Mouse (Mus musculus) ovary, postnatal 36 days (tissue): ENCODE data around the gene Nt5dc2.

Source experiments
- DNase-seq: peaks from one replicate; pipeline ENCODE4 v3.0.0; 2022; ENCODE audit warnings: low spot score, mixed read lengths

Gene Nt5dc2

DNA sequence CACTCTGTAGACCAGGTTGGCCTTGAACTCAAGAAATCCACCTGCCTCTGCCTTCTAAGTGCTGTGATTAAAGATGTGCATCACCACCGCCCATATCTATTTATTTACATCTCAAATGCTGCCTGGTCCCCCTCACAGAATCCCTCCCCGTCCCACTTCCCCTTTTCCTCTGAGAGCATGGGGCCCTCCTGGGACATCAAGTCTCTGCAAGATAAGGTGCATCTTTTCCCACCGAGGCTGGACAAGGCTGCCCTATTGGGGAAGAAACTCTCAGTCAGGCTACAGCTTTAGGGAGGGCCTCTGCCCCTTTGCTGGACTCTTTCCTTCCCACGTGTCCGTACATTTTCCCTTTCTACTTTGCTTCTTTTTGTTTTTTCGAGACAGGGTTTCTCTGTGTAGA, 38.7 kb downstream of the Nt5dc2 start:
- no peak for DNase-seq

DNA sequence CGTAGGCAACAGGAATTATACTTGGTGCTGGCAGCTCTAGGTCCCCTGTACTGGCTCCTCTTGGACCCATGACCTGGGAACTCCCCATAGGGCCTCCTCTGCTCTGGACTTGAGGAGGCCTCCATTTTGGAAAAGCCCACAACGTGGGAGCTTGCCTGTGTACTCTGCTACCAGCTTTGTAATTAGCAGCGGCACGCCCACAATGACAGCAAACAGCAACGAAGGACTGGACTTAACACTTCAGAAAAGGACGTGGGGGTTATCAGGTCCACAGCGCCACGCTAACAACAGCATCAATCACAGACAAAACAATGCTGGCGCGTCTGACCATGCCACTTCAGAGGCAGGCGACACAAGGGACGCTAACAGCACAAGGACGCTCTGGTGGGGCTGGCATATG, 40.1 kb downstream of the Nt5dc2 start:
- no peak for DNase-seq

DNA sequence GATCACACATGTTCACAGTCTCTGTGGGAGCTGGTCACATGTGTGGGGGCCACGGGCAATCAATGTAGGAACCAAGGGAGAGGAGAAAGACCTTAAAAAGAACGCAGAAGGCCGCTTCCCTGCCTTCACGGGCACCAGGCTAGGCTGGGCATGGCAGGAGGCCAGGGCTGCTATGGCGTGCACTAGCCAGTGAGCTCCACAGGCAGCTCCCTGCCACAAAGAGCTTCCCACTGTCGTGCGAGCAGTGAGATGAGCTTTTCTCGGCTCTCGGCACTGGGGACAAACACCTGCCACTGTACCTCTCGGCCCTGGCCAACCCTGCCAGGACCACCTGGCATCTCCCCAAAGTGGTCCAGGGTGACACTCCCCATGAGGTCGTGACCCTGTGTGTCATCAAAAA, 40.5 kb downstream of the Nt5dc2 start:
- peak; percentile 34 for DNase-seq

DNA sequence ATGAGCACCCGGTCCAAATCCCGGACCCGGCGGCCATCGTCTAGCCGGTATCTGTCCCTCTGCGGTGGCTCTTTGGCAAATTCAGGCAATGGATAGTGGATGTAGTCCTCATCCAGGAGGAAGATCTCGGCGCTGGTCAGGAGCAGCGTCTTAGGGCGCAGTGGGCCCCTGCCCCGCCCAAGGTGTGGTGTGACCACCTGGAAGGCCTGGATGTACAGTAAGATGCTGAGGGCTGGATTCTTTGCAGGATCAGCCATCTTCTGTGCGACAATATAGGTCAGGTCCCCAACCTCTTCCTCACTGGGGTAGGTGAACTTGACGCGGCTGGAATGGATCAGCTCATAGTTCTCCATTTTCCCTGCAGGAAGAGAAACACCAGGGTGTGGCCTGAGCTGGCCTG, 41.0 kb downstream of the Nt5dc2 start:
- DNase-seq: no peak

DNA sequence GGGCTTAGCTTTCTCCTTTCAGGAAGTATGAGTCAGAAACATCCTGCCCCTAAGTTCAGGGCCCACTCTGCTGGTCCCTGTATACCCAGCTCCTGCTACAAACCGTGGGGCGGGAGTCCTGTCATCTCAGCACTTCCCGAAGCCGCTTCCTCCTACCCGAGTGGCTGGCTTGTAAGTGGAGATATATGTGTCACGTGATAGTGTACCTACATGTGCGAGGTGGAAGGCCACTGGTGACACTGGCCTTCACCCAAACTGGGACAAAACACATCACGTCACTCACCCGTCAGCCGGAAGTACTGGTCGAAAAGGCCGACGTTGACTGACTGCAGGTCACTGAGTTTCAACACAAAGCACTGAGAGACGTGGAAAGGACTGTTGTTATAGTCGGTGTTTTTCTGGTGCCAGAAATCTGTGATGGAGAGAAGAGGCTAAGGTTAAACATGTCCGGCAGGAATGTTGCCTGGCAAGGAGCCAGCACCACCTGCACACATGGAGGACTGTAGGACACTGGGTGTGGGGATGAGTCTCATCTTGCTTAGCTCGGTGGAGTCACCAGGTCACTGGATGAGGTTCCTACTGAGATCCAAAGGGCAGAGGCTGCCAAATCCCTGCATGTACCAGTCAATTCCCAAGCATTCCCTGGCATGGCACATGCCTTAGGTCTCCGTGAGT, 42.1 kb downstream of the Nt5dc2 start:
- no peak for DNase-seq

DNA sequence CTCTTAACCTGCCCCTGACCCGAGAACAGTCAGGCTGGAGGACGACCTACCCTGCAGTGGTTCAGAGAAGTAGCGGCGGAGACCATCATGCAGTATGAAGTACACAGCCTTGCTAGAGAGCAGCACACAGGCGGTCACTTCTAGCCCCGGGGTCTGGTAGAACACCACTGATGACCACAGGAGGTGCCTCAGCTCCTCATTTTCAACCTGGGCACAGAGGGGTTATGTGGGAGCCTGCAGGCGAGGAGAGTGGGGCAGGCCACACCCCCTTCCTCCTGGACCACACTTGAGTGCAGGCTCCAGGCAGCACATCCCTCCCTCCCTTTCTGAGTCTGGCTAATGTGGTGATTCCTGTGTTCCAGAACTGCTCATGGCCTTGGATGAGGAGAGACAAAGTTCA, 42.7 kb downstream of the Nt5dc2 start:
- no peak for DNase-seq

DNA sequence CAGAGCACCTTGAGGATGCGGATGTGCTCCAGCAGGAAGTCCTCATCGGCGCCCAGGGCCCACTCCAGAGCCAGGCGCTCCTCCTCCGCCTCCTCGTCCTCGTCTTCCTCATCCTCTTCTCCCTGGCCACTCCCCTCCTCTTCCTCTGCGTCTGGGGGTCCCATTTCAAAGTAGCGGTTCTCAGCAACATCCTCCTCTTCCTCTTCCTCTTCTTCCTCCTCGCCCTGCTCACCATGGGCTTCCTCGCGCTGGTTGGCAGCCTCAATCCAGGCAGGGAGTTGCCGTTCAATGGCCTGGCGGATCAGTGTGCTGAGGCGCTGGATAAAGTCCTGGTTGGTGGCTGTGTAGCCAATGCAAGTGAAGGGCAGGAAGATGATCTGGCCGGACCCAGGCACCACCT, 46.4 kb downstream of the Nt5dc2 start:
- no peak for DNase-seq

DNA sequence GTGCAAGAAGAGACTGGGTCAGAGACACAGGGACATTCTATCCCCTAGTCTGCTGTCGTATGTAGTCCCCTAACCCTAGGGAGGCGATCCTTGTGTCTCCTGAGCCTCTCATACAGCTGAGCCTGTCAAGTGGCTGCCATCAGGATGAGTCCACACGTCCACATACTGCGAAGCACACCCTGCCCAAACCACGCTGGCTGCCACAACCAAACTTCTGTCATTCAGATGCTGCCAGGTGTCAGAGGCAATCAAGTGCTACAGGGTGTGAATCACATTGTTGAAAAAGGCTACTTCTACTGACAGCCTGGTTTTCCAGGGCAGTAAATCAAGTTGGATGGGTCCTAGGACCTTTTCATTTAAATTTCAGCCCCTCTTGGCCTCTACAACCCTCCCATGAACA, 46.9 kb downstream of the Nt5dc2 start:
- no peak for DNase-seq

DNA sequence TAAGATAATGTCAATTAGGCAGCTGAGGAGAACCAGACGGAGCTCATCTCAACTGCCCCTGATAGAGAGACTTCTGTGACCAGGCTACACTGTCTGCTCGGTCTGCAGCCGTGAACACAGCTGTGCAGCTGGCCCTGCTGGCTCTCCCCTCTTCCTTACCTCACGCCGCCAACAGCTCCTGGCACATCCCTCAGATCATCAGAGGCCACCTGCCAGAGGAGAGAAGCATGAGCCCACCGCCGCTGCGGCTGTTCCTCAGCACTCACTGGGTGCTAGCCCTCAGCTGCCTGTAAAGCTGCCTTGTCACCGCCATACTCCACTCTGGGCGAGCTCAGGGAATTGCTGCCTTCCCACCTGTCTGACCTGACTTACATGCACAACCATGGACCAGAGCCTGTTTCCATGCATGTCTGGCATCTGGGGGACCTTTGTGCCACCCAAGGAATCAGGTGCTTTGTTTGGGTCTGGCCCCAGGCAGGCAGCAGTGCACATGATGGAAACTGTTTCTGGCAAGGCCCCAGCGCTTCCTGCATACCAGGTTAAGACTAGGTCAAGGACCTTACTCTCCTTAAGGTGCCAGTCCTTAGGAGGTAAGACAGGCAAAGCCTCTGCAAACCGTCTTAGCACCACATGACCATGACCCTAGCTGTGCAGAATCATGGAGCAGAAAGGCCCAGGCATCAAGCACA, 49.0 kb downstream of the Nt5dc2 start:
- DNase-seq: no peak

DNA sequence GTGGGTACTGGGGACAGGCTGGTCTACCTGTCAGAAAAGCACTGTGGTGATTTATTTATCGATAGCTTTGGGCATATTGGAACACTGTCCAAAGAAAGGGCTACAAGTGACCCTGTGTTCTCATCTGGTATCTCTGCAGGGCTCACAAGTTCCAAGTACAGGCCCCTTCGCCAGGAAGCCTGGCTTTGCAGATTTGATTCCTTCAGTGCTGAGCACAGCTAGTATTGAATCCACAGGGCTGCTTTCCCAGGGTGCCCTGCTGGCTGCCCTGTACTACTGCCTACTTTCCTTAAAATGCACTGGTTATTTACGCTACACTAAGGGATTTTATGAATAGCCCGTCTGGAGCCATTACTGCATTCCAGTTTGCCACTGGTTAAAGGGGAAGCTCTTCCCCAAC, 50.7 kb downstream of the Nt5dc2 start:
- DNase-seq: no peak

DNA sequence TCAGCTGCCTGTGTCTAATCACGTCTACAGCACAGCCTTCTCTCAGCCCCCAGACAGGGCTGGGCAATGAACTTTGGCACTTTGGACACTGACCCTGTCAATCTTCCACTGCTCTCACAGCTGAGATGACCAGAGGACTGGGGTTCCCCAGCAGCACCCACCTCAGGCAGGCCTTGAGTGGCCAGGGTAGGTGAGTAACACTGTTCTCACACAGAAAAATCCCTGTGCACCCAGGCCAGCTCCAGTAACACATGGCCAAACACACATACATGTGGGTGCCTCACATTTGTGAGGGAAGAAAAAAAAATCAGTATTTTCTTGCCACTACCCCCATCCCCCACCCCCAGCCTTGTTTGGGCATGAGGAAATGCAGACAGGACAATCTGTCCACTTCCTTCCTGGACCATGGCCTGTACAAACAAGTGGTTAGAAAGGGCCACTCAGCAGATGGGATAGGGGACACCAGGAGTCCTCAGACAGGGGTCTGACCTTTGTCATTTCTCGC, 52.0 kb downstream of the Nt5dc2 start:
- no peak for DNase-seq

DNA sequence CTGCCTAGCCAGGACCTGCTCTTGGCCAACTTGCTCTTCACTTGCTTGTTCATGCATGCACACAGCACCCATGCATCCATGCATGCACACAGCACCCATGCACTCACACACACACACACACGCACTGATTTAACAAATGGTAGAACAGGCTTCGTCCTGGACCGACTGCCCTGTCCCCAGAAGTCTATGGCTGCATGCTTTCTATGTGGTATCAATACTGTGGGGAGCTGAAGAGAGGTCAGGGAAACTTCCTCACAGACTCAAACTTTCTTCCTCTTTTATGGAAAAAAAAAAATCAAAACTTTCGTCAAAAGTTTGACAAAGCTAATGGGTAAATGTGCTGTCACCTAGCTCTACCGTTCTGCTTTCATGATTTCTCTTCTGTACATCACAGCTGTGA, 52.7 kb downstream of the Nt5dc2 start:
- no peak for DNase-seq

DNA sequence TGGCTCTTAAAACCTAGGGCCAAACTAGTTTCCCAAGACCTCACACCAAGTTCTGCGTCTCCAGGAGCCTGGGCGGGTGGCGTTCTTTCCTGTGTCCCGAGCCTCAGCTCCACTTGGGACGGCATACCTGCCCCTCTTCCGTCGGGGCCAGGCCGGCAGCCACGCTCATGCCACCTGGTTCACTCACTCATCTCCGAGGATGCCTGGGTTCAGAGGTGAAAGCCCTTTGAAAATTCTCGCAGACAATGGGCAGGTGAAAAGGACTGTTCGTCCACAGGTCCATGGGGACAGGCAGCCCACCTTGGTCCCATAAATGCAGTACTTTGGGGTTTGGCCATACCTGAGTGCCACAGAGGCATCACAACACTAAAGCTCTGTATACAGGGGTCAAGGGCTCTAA, 53.3 kb downstream of the Nt5dc2 start:
- DNase-seq: no peak

DNA sequence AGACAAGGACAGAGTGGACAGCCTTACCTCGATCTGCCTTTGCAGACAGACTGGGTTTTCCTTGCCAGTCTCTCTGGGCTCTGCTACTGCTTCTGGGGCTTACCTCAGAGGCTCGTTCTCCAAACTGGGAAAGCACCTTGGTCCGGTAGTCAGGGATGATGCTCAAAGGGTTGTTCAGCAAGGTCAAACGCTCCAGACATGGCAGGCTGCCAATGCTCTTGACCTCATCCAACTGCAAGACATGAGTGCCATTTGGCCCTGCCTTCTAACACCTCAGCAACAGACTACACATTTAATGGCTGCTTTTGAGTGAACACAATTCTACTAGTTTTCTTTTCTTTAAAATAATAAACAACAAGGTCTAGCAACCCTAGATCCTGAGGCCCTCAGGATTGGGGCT, 55.8 kb downstream of the Nt5dc2 start:
- DNase-seq: no peak
